In the genomic region with DNA sequence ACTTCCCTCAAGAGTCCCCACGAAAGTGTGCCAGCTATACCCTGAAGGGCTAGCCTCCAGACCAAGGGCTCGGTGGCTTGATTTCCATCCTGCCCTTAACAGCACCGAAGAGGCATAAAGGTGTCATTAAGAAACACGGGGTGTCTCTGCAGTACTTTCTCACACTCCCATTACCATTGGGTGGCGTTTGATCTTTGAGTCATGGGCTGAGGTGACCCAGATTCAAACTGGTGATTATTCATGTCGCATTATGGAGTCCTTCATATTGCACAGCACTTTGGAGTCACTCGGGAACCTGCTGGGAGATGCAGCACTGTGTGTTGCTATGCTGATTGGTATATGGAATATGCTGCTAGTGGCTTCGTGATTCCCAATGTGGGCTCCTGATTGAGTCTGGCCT, we compare ENCODE assay signal across 19 mouse cellular contexts. TPM values are rescaled to one million over a fixed set of nuclear protein-coding genes. Genes with fewer than 3 reads are reported as not detected.
A peak's percentile ranks its signal among the peaks of the same experiment; 100 is the strongest.
DNase-seq lines count a peak whose midpoint lies in the region; ATAC-seq lines count a peak whose summit lies in the region.
"Had no signal": no experiment of that assay in that cellular context is flagged by ENCODE, and none has a peak within 500 bp of the region (broad histone marks: within the 10 kb centered on the region; RNA-seq: fewer than 3 reads in every experiment).

No protein-coding gene starts in this region.

- DNase-seq in adrenal gland, adult (ENCODE audit: inconsistent age in 2 of 2, low spot score in 1 of 2): peak; percentile 51 to 84
- no peak for DNase-seq in adrenal gland, adult 8-10 months
- DNase-seq in adrenal gland, postnatal 14 days: peak; percentile 34
- DNase-seq in adrenal gland, postnatal 25 days: no peak
- no peak for DNase-seq in frontal cortex, postnatal 10 days (ENCODE audit: low spot score in 2 of 2)
- no peak for DNase-seq in spleen, adult 12 weeks (ENCODE audit: low spot score)
- DNase-seq: adrenal gland, postnatal 10 days; B cell, adult 2 months; cerebellum, adult 11-12 months; cerebellum, adult 2 months; cerebellum, adult 9-10 months; cerebellum, postnatal 10 days; cerebellum, postnatal 25 days; forebrain, postnatal 0 days had no signal

- ATAC-seq in frontal cortex, adult (ENCODE audit: low TSS enrichment): peak; percentile 24; the same call in 1 of the 2 replicates
- ATAC-seq: CD4-positive, CD25-positive, alpha-beta regulatory T cell, adult 4 months; forebrain, embryonic 13.5 days; forebrain, embryonic 15.5 days; forebrain, postnatal 0 days; Patski had no signal

RNA-seq across cellular contexts. Expression of a gene that starts 14.0 kb away (rescaled TPM):
- total RNA-seq in adrenal gland, adult 8-10 months (2022): 10 to 100 TPM; 16.9 to 32.3 (median 22.9) TPM
- total RNA-seq in adrenal gland, postnatal 14 days (2021): 22.2 and 26.0 TPM in 2 replicates
- 17.0 and 18.2 TPM in 2 replicates for total RNA-seq in adrenal gland, postnatal 25 days (2021)

Comparison
In these comparisons a context has a peak if more than half of its experiments do, and no peak if none do; other contexts are left out.
1. DNase-seq: peak in adrenal gland, adult (2 of 2) and adrenal gland, postnatal 14 days (single experiment); none in adrenal gland, adult 8-10 months (single experiment), adrenal gland, postnatal 25 days (single experiment), frontal cortex, postnatal 10 days (0 of 2) and spleen, adult 12 weeks (single experiment).